Mouse (Mus musculus): ENCODE measurements around the gene Dnm2. TPM values are rescaled to one million over a fixed set of nuclear protein-coding genes. Genes with fewer than 3 reads are reported as not detected.
"Not testable (repeated sequence)": the region's sequence is repeated elsewhere in the genome, so short reads cannot be mapped to it uniquely, and the experiment has no call there.

Dnm2 gene
- total RNA-seq, 2 experiments from 2014 or later = 58.0 to 69.6 TPM

DNA sequence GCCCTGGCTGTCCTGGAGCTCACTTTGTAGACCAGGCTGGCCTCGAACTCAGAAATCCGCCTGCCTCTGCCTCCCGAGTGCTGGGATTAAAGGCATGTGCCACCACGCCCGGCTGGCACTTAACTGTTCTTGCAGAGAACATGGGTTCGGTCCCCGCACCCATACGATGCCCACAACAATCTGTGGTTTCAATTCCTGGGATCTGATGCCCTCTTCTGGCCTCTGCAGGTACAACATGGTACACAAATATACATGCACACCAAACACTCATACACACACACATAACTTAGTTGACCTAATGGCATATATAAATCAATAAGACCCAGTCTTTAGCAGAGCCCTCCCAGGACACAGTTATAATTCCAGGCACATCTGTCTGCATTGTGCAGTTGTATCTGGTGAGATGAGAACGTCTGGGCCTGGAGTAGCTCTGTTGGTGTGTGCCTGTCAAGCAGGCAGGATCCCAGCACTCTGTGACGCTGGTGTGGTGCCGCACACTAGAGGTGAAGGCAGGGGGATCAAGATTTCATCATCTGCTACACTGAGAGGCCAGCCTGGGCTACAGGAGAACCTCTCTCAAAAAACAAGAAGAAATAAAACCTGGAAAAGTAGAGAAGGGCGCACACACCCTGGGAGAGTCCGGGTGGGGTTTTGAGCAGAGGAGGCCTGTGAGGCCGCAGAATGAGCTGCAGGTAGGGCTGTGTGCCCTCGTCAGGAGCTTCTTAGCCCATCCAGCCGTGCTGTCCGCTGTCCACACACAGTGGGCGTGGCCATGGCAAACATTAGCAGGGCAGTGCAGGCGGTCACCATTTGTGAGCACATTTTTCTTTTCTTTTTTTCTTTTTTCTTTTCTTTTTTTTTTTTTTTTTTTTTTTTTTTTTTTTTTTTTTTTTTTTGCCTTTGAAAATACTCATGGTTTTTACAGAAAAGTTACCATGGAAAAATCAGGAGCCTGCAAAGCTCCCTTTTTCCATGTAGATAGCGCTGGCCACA lies 44.6 kb downstream of the Dnm2 start:
- TF ChIP-seq CTCF (conservative IDR thresholded peaks at IDR 0.05) = peak; percentile 81
- peak in 1 of 2 experiments; percentile 56 for DNase-seq (ENCODE audit: low spot score in 2 of 2)
- no peak overlapping the region for H3K27ac ChIP-seq

GRCm38 (mm10) chr9:21472913-21473312 lies 48.2 kb downstream of the Dnm2 start:
- TF ChIP-seq CTCF (conservative IDR thresholded peaks at IDR 0.05) = no peak
- Histone ChIP-seq H3K4me3 (no peak overlapping the region), H3K27ac (peak overlapping the region; percentile 62)
- peak; percentile 36 to 47 for DNase-seq (ENCODE audit: low spot score in 2 of 2)

More for the DNA sequence above, 44.6 kb downstream of the Dnm2 start:
- no peak overlapping the region for H3K4me3 ChIP-seq

DNA sequence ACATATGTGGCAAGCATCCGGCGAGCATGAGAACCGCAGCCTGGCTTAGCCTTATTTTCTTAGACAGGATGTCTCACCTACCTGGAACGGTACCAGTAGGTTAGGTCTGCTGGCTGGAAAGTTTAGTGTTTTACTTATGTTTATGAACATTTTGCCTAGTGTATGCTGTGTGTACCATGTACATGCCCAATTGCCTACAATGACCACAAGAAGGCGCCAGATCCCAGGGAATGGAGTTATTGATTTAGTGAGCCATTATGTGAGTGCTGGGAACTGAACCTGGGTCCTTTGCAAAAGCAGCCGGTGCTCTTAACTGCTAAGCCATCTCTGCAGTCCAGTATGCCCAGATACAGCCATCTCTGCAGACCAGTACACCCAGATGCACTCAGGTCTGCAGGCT lies 53.0 kb downstream of the Dnm2 start:
- peak; percentile 36 for TF ChIP-seq CTCF (conservative IDR thresholded peaks at IDR 0.05)
- no peak for DNase-seq (ENCODE audit: low spot score in 2 of 2)
- Histone ChIP-seq H3K4me3 (no peak overlapping the region), H3K27ac (no peak overlapping the region)

DNA sequence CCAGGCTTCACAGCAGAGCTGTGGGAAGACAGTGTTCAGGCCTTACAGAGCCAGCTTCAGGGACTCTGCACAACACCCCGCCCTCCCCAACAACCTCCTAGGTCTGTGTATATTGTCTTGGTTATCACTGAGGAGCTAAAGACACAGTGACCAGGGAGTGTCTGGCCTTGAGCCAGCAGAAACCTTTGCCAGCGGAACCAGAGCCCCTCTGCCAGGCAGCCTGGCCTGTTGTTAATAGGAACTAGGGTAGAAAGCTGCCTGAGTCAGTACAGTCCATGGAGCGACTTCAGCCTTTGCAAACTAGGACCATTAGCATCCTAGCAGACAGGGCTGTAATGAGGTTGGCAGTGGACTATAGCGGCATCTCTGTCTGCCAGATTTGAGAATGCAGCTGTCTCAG lies 59.4 kb downstream of the Dnm2 start:
- no peak for TF ChIP-seq CTCF (conservative IDR thresholded peaks at IDR 0.05)
- DNase-seq (ENCODE audit: low spot score in 2 of 2) = no peak

DNA sequence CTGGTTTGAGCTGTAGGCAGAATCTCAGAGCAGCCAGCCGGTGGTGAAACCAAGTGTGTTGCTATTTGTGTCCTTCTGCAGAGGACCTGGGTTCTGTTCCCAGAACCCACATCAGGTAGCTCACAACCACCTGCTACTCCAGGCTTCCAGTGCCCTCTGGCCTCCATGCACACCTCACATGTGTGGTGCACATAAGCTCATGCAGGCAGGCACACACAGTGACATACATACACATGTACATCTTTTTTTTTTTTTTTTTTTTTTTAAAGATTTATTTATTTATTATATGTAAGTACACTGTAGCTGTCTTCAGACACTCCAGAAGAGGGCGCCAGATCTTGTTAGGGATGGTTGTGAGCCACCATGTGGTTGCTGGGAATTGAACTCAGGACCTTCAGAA lies 63.5 kb downstream of the Dnm2 start:
- not testable (repeated sequence) for H3K4me3 ChIP-seq; DNase-seq (ENCODE audit: low spot score in 2 of 2); H3K27ac ChIP-seq

More for the DNA sequence above, 59.4 kb downstream of the Dnm2 start:
- no peak overlapping the region for H3K4me3 ChIP-seq
- H3K27ac ChIP-seq = no peak overlapping the region

GRCm38 (mm10) chr9:21490696-21491095 lies 66.0 kb downstream of the Dnm2 start:
- no peak for TF ChIP-seq CTCF (conservative IDR thresholded peaks at IDR 0.05)
- DNase-seq (ENCODE audit: low spot score in 2 of 2) = no peak

GRCm38 (mm10) chr9:21493907-21494306 lies 69.2 kb downstream of the Dnm2 start:
- no peak for DNase-seq (ENCODE audit: low spot score in 2 of 2)
- Histone ChIP-seq H3K27ac (peak overlapping the region; percentile 25), H3K4me3 (no peak overlapping the region)
- TF ChIP-seq CTCF (conservative IDR thresholded peaks at IDR 0.05) = no peak

More at GRCm38 (mm10) chr9:21490696-21491095, 66.0 kb downstream of the Dnm2 start:
- H3K4me3 ChIP-seq = no peak overlapping the region
- no peak overlapping the region for H3K27ac ChIP-seq

DNA sequence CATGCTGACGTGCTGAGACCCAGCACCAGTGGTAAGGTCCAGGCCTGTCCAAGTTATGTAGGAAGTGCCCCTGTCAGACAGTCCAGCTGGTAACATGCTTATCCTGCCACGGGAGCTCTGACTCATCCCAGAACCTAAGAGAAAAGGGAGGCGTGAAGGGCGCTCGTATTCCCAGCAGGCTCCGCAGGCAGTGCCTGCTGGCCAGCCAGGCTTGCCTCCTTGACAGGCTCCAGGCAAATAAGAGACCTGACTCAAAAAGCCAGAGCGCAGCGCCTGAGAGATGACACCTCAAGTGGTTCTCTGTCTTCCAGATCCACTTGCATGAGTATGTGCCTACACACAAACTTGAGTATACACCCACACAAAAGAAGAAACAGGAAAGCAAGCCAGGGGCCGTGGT lies 70.0 kb downstream of the Dnm2 start:
- H3K27ac ChIP-seq = peak overlapping the region; percentile 39
- no peak for TF ChIP-seq CTCF (conservative IDR thresholded peaks at IDR 0.05)
- DNase-seq (ENCODE audit: low spot score in 2 of 2) = no peak
- no peak overlapping the region for H3K4me3 ChIP-seq

GRCm38 (mm10) chr9:21496308-21497049 lies 71.8 kb downstream of the Dnm2 start:
- no peak for TF ChIP-seq CTCF (conservative IDR thresholded peaks at IDR 0.05)
- no peak for DNase-seq (ENCODE audit: low spot score in 2 of 2)
- Histone ChIP-seq H3K4me3 (no peak overlapping the region), H3K27ac (peak overlapping the region; percentile 61; the same call in 1 of the 2 replicates)

GRCm38 (mm10) chr9:21497050-21497542 lies 72.4 kb downstream of the Dnm2 start:
- TF ChIP-seq CTCF (conservative IDR thresholded peaks at IDR 0.05) = no peak
- H3K4me3 ChIP-seq = no peak overlapping the region
- peak overlapping the region; percentile 61; the same call in 1 of the 2 replicates for H3K27ac ChIP-seq
- DNase-seq (ENCODE audit: low spot score in 2 of 2) = peak; percentile 40 to 70

GRCm38 (mm10) chr9:21497664-21498063 lies 73.0 kb downstream of the Dnm2 start:
- no peak for TF ChIP-seq CTCF (conservative IDR thresholded peaks at IDR 0.05)
- H3K27ac ChIP-seq = peak overlapping the region; percentile 61; the same call in 1 of the 2 replicates
- no peak overlapping the region for H3K4me3 ChIP-seq
- DNase-seq (ENCODE audit: low spot score in 2 of 2) = no peak

GRCm38 (mm10) chr9:21498284-21498902 lies 73.7 kb downstream of the Dnm2 start:
- Histone ChIP-seq H3K27ac (no peak overlapping the region), H3K4me3 (no peak overlapping the region)
- TF ChIP-seq CTCF (conservative IDR thresholded peaks at IDR 0.05) = no peak
- no peak for DNase-seq (ENCODE audit: low spot score in 2 of 2)

Data from layer of hippocampus, adult 2 months (tissue).